Mouse (Mus musculus) embryonic fibroblast, embryonic 13.5 days (primary cell): ENCODE data around the gene Slx4ip. TPM values are rescaled to one million over a fixed set of nuclear protein-coding genes. Genes with fewer than 3 reads are reported as not detected.

Source experiments
- H3K27ac ChIP-seq: 2 replicates; pipeline ENCODE4 v1.5.1; 2012; ENCODE audit warnings: low read length, control low read depth, inconsistent platforms; ENCODE audit not compliant: insufficient read depth
- H3K4me1 ChIP-seq: 2 replicates; pipeline ENCODE4 v1.6.1; 2011; ENCODE audit warnings: low read length; ENCODE audit not compliant: control insufficient read depth, insufficient read depth
- H3K4me3 ChIP-seq: 2 replicates; pipeline ENCODE4 v1.5.1; 2011; ENCODE audit warnings: mild to moderate bottlenecking, control low read depth, low read length; ENCODE audit not compliant: insufficient read depth
- CTCF ChIP-seq: IDR thresholded peaks from 2 replicates; pipeline ENCODE4 v1.5.1; 2011; ENCODE audit warnings: mild to moderate bottlenecking, control low read depth, low read length, moderate library complexity, borderline replicate concordance; ENCODE audit not compliant: insufficient read depth
- POLR2A ChIP-seq: IDR thresholded peaks from 2 replicates; pipeline ENCODE4 v1.6.1; 2011; ENCODE audit warnings: low read depth, mild to moderate bottlenecking, control low read depth, low read length, moderate library complexity
- polyA plus RNA-seq: library from polyadenylated mRNA; stranded (reverse); fragments of >200 nt; gene quantifications from 2 replicates; pipeline ENCODE4 v1.2.4, GENCODE M21; 2011; ENCODE audit warnings: low read depth; ENCODE audit not compliant: missing spikeins, insufficient read length

Slx4ip gene
- polyA plus RNA-seq, 1 experiment = 7.2 TPM

- Histone ChIP-seq H3K4me1 (no peaks in the 10 kb centered on the region), H3K27ac (no peak overlapping the region), H3K4me3 (no peak overlapping the region)
- TF ChIP-seq POLR2A (no peak), CTCF (no peak)
These were observed 106.1 kb downstream of the Slx4ip start for GRCm38 (mm10) chr2:136997104-136997503.

DNA sequence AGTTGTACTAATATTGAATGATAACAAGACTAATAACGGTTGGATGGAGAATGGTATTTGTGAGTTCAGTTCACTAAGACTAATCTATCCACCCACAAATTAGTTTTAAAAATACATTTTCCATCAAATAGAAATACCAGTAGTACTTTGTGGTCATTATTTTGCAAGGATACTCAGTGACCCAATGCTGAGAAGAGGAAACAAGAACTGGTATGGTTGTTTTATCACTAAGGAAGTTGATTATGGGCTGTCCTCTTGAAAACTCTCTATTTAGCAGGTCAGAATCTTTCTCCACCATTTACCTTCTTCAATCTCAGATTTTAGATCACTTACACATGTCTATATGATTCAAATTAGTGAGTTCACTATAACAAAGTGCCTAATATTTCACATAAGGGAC is 111.0 kb downstream of the Slx4ip start:
- no peak overlapping the region for H3K27ac ChIP-seq
- no peak overlapping the region for H3K4me3 ChIP-seq
- TF ChIP-seq POLR2A (no peak), CTCF (no peak)
- peaks cover 11% of the 10 kb centered on the region for H3K4me1 ChIP-seq

DNA sequence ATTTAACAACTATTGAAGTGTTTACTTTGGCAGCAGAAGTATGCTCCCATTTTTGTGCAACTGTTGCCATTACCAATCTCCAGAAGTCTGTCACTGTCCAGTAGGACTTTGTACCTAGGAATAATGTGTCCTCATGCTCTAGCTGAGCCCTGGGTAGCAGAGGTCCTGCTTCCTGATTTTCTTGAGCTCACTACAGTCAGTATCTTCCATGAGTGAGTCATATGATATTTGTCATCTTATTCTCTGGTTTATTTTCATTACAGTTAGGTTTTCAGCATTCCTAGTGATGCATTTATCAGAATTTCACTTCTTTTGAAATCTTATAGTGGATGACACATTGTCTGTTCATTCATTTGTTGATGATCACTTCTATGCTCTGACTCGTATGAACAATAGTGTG is 115.6 kb downstream of the Slx4ip start:
- Histone ChIP-seq H3K27ac (peak overlapping the region; percentile 39; the same call in 1 of the 2 replicates), H3K4me1 (peaks cover 11% of the 10 kb centered on the region), H3K4me3 (no peak overlapping the region)
- TF ChIP-seq POLR2A = no peak
- no peak for TF ChIP-seq CTCF

DNA sequence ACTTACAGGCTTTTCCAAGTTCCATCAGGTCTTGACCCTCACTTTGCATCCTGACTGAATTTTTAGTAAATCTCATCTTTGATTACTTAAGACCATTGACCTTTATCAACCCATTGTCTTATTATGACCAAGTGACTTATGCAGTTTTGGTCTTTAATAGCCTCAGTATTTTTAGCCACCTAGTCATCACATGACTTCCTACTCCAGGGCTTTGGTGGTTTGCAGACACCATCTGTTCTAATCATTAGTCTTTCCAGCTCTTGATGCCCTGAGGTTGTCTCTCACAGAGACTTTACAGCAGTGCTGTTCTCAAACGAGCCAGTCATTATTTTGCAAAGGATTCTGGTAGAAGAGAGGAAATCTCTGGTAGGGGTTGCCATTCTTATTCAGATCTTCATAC is 121.0 kb downstream of the Slx4ip start:
- Histone ChIP-seq H3K27ac (no peak overlapping the region), H3K4me1 (peaks cover 14% of the 10 kb centered on the region), H3K4me3 (no peak overlapping the region)
- no peak for TF ChIP-seq CTCF
- no peak for TF ChIP-seq POLR2A

DNA sequence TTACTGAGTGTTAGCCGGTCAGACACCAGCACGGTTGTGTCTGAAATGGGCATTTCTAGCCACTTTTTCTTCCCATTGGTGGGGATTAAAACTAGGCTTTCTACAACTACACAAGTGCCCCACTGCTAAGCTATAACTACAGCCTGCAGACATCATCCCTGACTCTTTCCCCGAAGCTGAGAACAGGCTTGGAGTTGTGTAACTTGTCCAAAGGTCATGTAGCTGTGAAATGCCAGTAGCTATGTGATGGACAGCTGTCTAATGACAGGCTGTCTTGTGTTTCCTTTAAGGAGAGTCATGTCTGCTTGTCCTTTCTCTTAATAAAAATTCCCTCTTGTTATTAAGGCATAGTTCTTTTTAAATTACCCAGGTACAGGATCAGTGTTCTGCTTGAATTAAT is 122.1 kb downstream of the Slx4ip start:
- Histone ChIP-seq H3K4me3 (no peak overlapping the region), H3K27ac (peak overlapping the region; percentile 80), H3K4me1 (peaks cover 14% of the 10 kb centered on the region)
- TF ChIP-seq CTCF (no peak), POLR2A (no peak)

- Histone ChIP-seq H3K27ac (peak overlapping the region; percentile 79), H3K4me3 (no peak overlapping the region), H3K4me1 (peaks cover 14% of the 10 kb centered on the region)
- TF ChIP-seq CTCF (no peak), POLR2A (no peak)
These were observed 122.9 kb downstream of the Slx4ip start for GRCm38 (mm10) chr2:137013811-137014350.

DNA sequence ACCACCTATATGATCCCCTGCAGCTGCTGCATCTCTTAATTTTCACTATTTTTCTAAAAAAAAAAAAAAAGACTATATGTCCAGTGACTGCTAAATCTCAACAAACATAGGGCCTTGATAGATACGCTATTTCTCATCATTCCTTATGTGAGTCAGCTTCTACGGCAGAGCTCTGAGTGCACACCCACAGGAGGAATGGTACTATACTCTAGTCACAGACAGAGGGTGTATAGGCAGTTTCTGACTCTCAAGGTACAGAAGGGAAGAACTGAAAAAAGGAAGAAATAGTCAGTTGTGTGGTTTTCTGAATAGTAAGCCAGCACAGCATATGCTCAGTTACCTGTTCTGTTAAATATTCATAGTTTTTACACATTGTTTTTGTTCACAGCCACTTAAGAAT is 123.4 kb downstream of the Slx4ip start:
- Histone ChIP-seq H3K4me3 (no peak overlapping the region), H3K4me1 (peaks cover 14% of the 10 kb centered on the region), H3K27ac (peak overlapping the region; percentile 79)
- TF ChIP-seq POLR2A (no peak), CTCF (no peak)

GRCm38 (mm10) chr2:137044122-137044521 is 153.1 kb downstream of the Slx4ip start:
- no peak overlapping the region for H3K4me3 ChIP-seq
- H3K27ac ChIP-seq = no peak overlapping the region
- peaks cover 5% of the 10 kb centered on the region for H3K4me1 ChIP-seq
- TF ChIP-seq POLR2A = no peak
- no peak for TF ChIP-seq CTCF

DNA sequence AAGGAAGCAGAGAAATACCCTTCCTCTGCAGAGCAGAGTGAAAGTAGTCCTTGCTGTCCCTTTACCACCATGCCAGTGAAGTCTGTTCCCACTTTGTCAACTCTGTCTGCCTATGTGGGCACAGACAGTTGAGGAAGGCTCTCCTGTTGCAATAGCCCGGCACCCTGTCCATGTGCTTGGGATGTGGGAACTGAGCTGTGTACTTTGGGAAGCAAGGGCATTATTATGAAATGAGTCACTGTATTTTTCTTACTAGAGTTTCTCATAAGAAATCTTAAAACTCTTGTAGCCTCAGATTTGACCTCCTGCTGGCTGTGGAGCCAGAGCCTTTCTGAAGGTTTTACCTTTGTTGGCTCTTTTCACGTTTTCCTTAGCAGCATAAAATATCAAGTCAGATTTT is 158.3 kb downstream of the Slx4ip start:
- no peak overlapping the region for H3K4me3 ChIP-seq
- no peak for TF ChIP-seq CTCF
- TF ChIP-seq POLR2A = no peak
- peak overlapping the region; percentile 92 for H3K27ac ChIP-seq
- peaks cover 12% of the 10 kb centered on the region for H3K4me1 ChIP-seq

DNA sequence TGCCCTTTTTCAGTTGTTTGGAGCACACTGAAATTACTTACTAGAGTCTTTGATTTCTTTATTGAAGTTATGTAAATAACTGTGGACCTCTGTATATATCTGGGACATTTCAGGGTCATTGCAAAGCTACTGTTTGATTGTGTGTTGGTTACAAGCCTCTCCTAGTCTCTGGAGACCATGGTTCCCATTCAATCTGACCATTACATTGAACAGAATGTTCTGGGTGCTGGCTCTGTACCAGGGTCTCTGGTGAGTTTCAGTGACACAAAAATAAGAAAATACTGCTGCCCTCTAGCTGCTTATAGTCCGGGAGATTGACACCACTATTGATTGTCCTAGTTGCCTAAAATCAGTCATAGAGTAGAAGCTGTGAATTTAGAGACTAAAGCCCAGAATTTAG is 158.9 kb downstream of the Slx4ip start:
- TF ChIP-seq POLR2A (no peak), CTCF (no peak)
- Histone ChIP-seq H3K4me3 (no peak overlapping the region), H3K4me1 (peaks cover 12% of the 10 kb centered on the region)

DNA sequence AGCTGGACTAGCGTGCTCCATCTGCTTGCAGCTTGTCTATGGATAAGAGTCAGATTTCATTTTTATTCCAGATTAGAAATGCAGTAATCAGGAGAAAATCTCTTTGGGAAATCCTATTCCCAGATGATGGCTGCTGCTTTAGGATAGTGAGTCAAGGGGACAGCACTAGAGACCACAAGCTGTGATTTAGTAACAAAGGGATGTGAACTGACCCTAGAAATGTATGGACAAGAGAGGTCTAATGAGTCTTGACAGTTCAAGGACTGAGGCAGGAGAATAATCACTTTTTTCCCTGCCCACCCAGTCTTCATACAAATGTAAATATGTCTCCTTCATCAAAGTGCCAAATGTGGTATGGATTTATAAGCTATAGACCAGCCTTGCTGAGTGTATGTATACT is 172.8 kb downstream of the Slx4ip start:
- TF ChIP-seq POLR2A (no peak), CTCF (no peak)
- H3K27ac ChIP-seq = peak overlapping the region; percentile 15; the same call in 1 of the 2 replicates
- H3K4me1 ChIP-seq = peaks cover 23% of the 10 kb centered on the region
- no peak overlapping the region for H3K4me3 ChIP-seq

More for the DNA sequence above, 158.9 kb downstream of the Slx4ip start:
- peak overlapping the region; percentile 86 for H3K27ac ChIP-seq
